Mouse (Mus musculus): ENCODE results near the gene Sub1. TPM values are rescaled to one million over a fixed set of nuclear protein-coding genes. Genes with fewer than 3 reads are reported as not detected.

Gene Sub1
- 489 and 545 TPM in 2 replicates for polyA plus RNA-seq (2015; fragmentation: Nextera tagmentation; extraction: Ambion mirVana)

DNA sequence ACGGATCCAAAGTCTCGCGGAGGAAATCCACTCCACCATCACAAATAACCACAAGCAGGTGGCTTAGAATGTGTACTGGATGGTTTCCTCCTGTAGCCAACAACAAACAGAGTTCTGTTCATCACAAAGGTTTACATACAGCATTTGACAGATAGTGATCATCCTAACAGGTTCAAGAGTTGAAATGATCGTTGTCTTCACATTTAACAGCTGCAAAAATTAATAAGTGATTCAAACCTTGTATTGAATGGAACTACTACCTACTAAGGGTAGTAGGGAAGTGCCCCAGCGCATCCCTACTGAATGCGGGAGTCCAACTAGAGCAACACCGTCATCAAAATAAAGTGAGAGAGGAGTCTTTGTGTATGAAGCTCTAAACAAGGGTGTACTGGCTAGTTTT lies at the start of gene Sub1:
Gene Sub1, minus strand, starts transcription at position 101 of the 400 bp plus-strand sequence.
- peak within 1 kb of the TSS; percentile 97 for H3K9ac ChIP-seq
- peaks cover 30% of the 10 kb centered on the region for H3K4me1 ChIP-seq (replicated peaks)
- peaks cover 6% of the 10 kb centered on the region for H3K36me3 ChIP-seq
- H3K9me3 ChIP-seq, result no peaks in the 10 kb centered on the region
- WGBS, result 92% methylated on average over 7 of the region's 7 CpGs
- H3K27me3 ChIP-seq, result no peaks in the 10 kb centered on the region
- no peak for ATAC-seq (ENCODE audit: low FRiP score, low read depth)
- peak within 1 kb of the TSS; percentile 73 for H3K4me2 ChIP-seq
- peak within 1 kb of the TSS; percentile 90 for H3K27ac ChIP-seq (replicated peaks)
- peak within 1 kb of the TSS; percentile 99 for H3K4me3 ChIP-seq

DNA sequence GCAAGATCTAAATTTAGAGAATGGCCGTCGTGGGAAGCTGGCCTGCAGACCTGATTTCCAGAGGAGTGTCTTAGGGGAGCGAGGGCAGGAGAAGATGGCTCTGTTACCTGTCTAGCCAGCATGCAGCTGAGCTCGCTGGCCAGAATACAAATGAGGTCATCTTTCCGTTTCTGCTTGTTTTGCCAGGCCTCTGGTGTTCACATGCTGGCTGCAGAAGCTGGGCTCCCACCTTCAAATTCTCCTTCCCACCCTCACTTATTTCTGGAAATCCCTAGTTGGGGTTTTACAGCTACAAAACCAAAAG lies 43.6 kb upstream of the Sub1 start:
- no peaks in the 10 kb centered on the region for H3K9me3 ChIP-seq
- peak; percentile 9; the same call in 1 of the 2 replicates for ATAC-seq (ENCODE audit: low FRiP score, low read depth)
- H3K27me3 ChIP-seq, result no peaks in the 10 kb centered on the region
- H3K4me1 ChIP-seq (replicated peaks), result peaks cover 17% of the 10 kb centered on the region
- no peak overlapping the region for H3K4me3 ChIP-seq
- no peaks in the 10 kb centered on the region for H3K36me3 ChIP-seq
- H3K9ac ChIP-seq, result no peak overlapping the region
- H3K4me2 ChIP-seq, result no peak overlapping the region
- WGBS, result 36% methylated on average over 5 of the region's 5 CpGs
- H3K27ac ChIP-seq (replicated peaks), result peak overlapping the region; percentile 75

GRCm38 (mm10) chr15:12039671-12040406 lies 43.1 kb upstream of the Sub1 start:
- 35% methylated on average over 15 of the region's 15 CpGs for WGBS
- H3K4me3 ChIP-seq, result no peak overlapping the region
- H3K36me3 ChIP-seq, result no peaks in the 10 kb centered on the region
- peak; percentile 87 for ATAC-seq (ENCODE audit: low FRiP score, low read depth)
- H3K4me1 ChIP-seq (replicated peaks), result peaks cover 17% of the 10 kb centered on the region
- peak overlapping the region; percentile 75 for H3K27ac ChIP-seq (replicated peaks)
- no peaks in the 10 kb centered on the region for H3K9me3 ChIP-seq
- peak overlapping the region; percentile 28 for H3K4me2 ChIP-seq
- no peaks in the 10 kb centered on the region for H3K27me3 ChIP-seq
- H3K9ac ChIP-seq, result no peak overlapping the region

- Histone ChIP-seq H3K9me3 (no peaks in the 10 kb centered on the region), H3K36me3 (no peaks in the 10 kb centered on the region), H3K9ac (no peak overlapping the region), H3K27me3 (no peaks in the 10 kb centered on the region), H3K4me2 (peak overlapping the region; percentile 28), H3K4me1 (replicated peaks) (peaks cover 17% of the 10 kb centered on the region), H3K27ac (replicated peaks) (peak overlapping the region; percentile 75), H3K4me3 (no peak overlapping the region)
- ATAC-seq (ENCODE audit: low FRiP score, low read depth), result peak; percentile 68
- WGBS, result 29% methylated on average over 10 of the region's 10 CpGs
These were observed 42.5 kb upstream of the Sub1 start for GRCm38 (mm10) chr15:12039256-12039655.

GRCm38 (mm10) chr15:12037866-12038625 lies 41.3 kb upstream of the Sub1 start:
- Histone ChIP-seq H3K9ac (no peak overlapping the region), H3K27ac (replicated peaks) (no peak overlapping the region), H3K27me3 (no peaks in the 10 kb centered on the region), H3K9me3 (no peaks in the 10 kb centered on the region), H3K4me1 (replicated peaks) (peaks cover 17% of the 10 kb centered on the region), H3K4me3 (no peak overlapping the region), H3K4me2 (no peak overlapping the region), H3K36me3 (no peaks in the 10 kb centered on the region)
- no peak for ATAC-seq (ENCODE audit: low FRiP score, low read depth)
- 78% methylated on average over 10 of the region's 10 CpGs for WGBS

DNA sequence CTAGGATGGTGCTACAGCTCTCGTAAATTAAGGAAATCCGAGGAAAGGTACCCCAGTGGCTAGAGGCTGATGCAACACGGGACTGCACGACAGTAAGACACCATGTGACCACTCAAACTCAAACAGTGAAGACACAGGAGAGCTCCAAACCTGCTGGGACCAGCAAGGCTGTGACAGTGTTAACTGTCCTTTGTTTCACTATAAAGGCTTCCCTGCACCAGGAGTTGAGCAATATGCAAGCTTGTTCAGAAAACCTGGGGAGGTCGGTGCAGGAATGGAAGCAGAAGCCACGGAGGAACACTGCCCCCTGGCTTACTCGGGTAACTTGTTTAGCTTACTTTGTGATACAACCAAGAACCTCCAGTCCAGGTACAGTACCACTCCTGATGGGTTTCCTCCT lies 40.4 kb upstream of the Sub1 start:
- no peak overlapping the region for H3K4me3 ChIP-seq
- 57% methylated on average over 7 of the region's 7 CpGs for WGBS
- ATAC-seq (ENCODE audit: low FRiP score, low read depth), result no peak
- no peaks in the 10 kb centered on the region for H3K36me3 ChIP-seq
- no peak overlapping the region for H3K4me2 ChIP-seq
- H3K27me3 ChIP-seq, result no peaks in the 10 kb centered on the region
- H3K27ac ChIP-seq (replicated peaks), result no peak overlapping the region
- H3K9ac ChIP-seq, result no peak overlapping the region
- H3K4me1 ChIP-seq (replicated peaks), result peaks cover 17% of the 10 kb centered on the region
- H3K9me3 ChIP-seq, result no peaks in the 10 kb centered on the region

- H3K4me1 ChIP-seq (replicated peaks), result peaks cover 17% of the 10 kb centered on the region
- no peak overlapping the region for H3K4me3 ChIP-seq
- H3K9ac ChIP-seq, result no peak overlapping the region
- no peaks in the 10 kb centered on the region for H3K9me3 ChIP-seq
- no peaks in the 10 kb centered on the region for H3K27me3 ChIP-seq
- no peaks in the 10 kb centered on the region for H3K36me3 ChIP-seq
- no peak overlapping the region for H3K4me2 ChIP-seq
- WGBS, result 81% methylated on average over 5 of the region's 5 CpGs
- no peak for ATAC-seq (ENCODE audit: low FRiP score, low read depth)
- H3K27ac ChIP-seq (replicated peaks), result no peak overlapping the region
These were observed 39.9 kb upstream of the Sub1 start for GRCm38 (mm10) chr15:12036675-12037074.

DNA sequence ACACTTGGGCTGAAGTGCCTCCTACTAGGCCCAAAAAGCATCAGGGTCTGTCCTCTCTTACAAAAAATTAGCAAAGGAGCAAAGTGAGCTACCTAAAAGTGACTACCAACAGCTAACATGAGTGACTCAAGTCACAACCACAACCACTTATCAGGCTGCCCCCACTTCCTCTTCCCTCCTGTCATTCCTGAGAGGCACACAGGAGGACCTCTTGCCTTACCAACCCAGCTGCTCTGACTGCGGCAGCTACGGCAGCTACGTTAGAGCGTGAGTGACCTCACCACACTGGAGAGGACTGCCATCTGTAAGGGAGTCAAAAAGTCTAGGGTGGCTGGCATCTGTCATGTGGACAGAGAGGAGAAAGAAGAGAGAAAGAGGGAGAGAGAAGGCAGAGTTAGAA lies 37.5 kb upstream of the Sub1 start:
- H3K9me3 ChIP-seq, result no peaks in the 10 kb centered on the region
- no peaks in the 10 kb centered on the region for H3K27me3 ChIP-seq
- H3K4me2 ChIP-seq, result no peak overlapping the region
- no peak for ATAC-seq (ENCODE audit: low FRiP score, low read depth)
- H3K4me1 ChIP-seq (replicated peaks), result peaks cover 4% of the 10 kb centered on the region
- no peak overlapping the region for H3K9ac ChIP-seq
- H3K27ac ChIP-seq (replicated peaks), result no peak overlapping the region
- H3K4me3 ChIP-seq, result no peak overlapping the region
- no peaks in the 10 kb centered on the region for H3K36me3 ChIP-seq
- WGBS, result 80% methylated on average over 4 of the region's 4 CpGs

- Histone ChIP-seq H3K4me1 (replicated peaks) (no peaks in the 10 kb centered on the region), H3K27me3 (no peaks in the 10 kb centered on the region), H3K4me2 (no peak overlapping the region), H3K27ac (replicated peaks) (no peak overlapping the region), H3K36me3 (no peaks in the 10 kb centered on the region), H3K4me3 (no peak overlapping the region), H3K9ac (no peak overlapping the region), H3K9me3 (no peaks in the 10 kb centered on the region)
- ATAC-seq (ENCODE audit: low FRiP score, low read depth), result no peak
These were observed 36.4 kb upstream of the Sub1 start for GRCm38 (mm10) chr15:12033155-12033554.

GRCm38 (mm10) chr15:12032512-12032911 lies 35.7 kb upstream of the Sub1 start:
- H3K9ac ChIP-seq, result no peak overlapping the region
- H3K4me2 ChIP-seq, result no peak overlapping the region
- H3K36me3 ChIP-seq, result no peaks in the 10 kb centered on the region
- H3K4me3 ChIP-seq, result no peak overlapping the region
- H3K27ac ChIP-seq (replicated peaks), result no peak overlapping the region
- no peaks in the 10 kb centered on the region for H3K9me3 ChIP-seq
- 64% methylated on average over 3 of the region's 3 CpGs for WGBS
- no peaks in the 10 kb centered on the region for H3K27me3 ChIP-seq
- no peaks in the 10 kb centered on the region for H3K4me1 ChIP-seq (replicated peaks)
- ATAC-seq (ENCODE audit: low FRiP score, low read depth), result no peak

GRCm38 (mm10) chr15:12031861-12032260 lies 35.1 kb upstream of the Sub1 start:
- WGBS, result 94% methylated on average over 8 of the region's 8 CpGs
- Histone ChIP-seq H3K4me3 (no peak overlapping the region), H3K9me3 (no peaks in the 10 kb centered on the region), H3K27ac (replicated peaks) (no peak overlapping the region), H3K36me3 (no peaks in the 10 kb centered on the region), H3K4me1 (replicated peaks) (no peaks in the 10 kb centered on the region), H3K27me3 (no peaks in the 10 kb centered on the region), H3K4me2 (no peak overlapping the region), H3K9ac (no peak overlapping the region)
- no peak for ATAC-seq (ENCODE audit: low FRiP score, low read depth)

- WGBS, result 75% methylated on average over 4 of the region's 4 CpGs
- no peak overlapping the region for H3K9ac ChIP-seq
- no peak overlapping the region for H3K4me2 ChIP-seq
- H3K27me3 ChIP-seq, result no peaks in the 10 kb centered on the region
- no peak for ATAC-seq (ENCODE audit: low FRiP score, low read depth)
- H3K27ac ChIP-seq (replicated peaks), result no peak overlapping the region
- H3K4me1 ChIP-seq (replicated peaks), result no peaks in the 10 kb centered on the region
- H3K9me3 ChIP-seq, result no peaks in the 10 kb centered on the region
- no peak overlapping the region for H3K4me3 ChIP-seq
- no peaks in the 10 kb centered on the region for H3K36me3 ChIP-seq
These were observed 33.4 kb upstream of the Sub1 start for GRCm38 (mm10) chr15:12030221-12030620.

All from hindbrain, embryonic 15.5 days (tissue).